Mouse (Mus musculus) left cerebral cortex, postnatal 10 days (tissue): ENCODE measurements around the gene Hoxb8. TPM values are rescaled to one million over a fixed set of nuclear protein-coding genes. Genes with fewer than 3 reads are reported as not detected.

Source experiments
- DNase-seq, 2 experiments: peaks; one replicate each; pipeline ENCODE4 v3.0.0; 2021 to 2022; ENCODE audit warnings: low spot score in 2 of 2, mixed read lengths in 1 of 2; ENCODE audit errors: extremely low spot score in 1 of 2
- intact Hi-C: fragments of 180-260 bp; cut with DNase I; formaldehyde crosslinking; loops from one replicate; pipeline ENCODE4 v1.15.1; 2025
- total RNA-seq, 2 experiments: library from RNA; stranded (reverse); gene quantifications; 2 replicates each; pipeline ENCODE4 v1.2.3; 2021

The Hoxb8 gene
- total RNA-seq, 2 experiments from 2014 or later = not detected

GRCm38 (mm10) chr11:96280399-96281378 lies 1.0 kb upstream of the Hoxb8 start:
- intact Hi-C loops = loop anchor here (2.0 to 10.0 kb wide), 4 partner anchors 276 to 580 kb away; partner anchors contain the start of gene Igf2bp1
- DNase-seq = no peak

- DNase-seq = no peak
- intact Hi-C loops = loop anchor here (2.0 to 10.0 kb wide), 4 partner anchors 277 to 579 kb away; partner anchors contain the start of gene Igf2bp1
These were observed 309 bp upstream of the Hoxb8 start for GRCm38 (mm10) chr11:96281396-96281795.

DNA sequence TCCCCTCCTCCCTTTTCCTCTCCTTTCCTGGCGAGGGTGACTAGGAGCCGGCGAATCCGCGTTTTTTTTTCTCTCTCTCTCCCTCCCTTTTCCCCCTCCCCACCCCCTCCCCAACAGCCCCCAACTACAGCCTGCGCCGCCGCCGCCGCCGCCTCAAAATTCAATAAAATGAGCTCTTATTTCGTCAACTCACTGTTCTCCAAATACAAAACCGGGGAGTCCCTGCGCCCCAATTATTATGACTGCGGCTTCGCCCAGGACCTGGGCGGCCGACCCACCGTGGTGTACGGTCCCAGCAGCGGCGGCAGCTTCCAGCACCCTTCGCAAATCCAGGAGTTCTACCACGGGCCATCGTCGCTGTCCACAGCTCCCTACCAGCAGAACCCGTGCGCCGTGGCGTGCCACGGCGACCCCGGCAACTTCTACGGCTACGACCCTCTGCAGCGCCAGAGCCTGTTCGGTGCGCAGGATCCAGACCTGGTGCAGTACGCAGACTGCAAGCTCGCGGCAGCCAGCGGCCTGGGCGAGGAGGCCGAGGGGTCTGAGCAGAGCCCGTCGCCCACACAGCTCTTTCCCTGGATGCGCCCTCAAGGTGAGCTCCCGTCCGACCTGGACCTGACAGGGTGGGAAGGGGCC lies 1.2 kb downstream of the Hoxb8 start:
- intact Hi-C loops = loop anchor here (5.0 to 10.0 kb wide), 3 partner anchors 278 to 462 kb away; partner anchors contain the start of gene Igf2bp1

GRCm38 (mm10) chr11:96284041-96284749 lies 2.5 kb downstream of the Hoxb8 start:
- peak in 1 of 2 experiments; percentile 36 for DNase-seq
- intact Hi-C loops = loop anchor here (5.0 to 10.0 kb wide), 3 partner anchors 279 to 461 kb away; partner anchors contain the start of gene Igf2bp1

More for the DNA sequence above, 1.2 kb downstream of the Hoxb8 start:
- DNase-seq = no peak

- DNase-seq = no peak
- intact Hi-C loops = loop anchor here (5.0 to 10.0 kb wide), 3 partner anchors 280 to 460 kb away; partner anchors contain the start of gene Igf2bp1
These were observed 3.3 kb downstream of the Hoxb8 start for GRCm38 (mm10) chr11:96284774-96285734.

GRCm38 (mm10) chr11:96285771-96286738 lies 4.3 kb downstream of the Hoxb8 start, which contains the start of gene Hoxb7:
Gene Hoxb7, plus strand, starts transcription at chr11:96286623.
- intact Hi-C loops = loop anchor here (10.0 kb wide), 2 partner anchors 281 to 459 kb away; partner anchors contain the start of gene Igf2bp1
- no peak for DNase-seq

GRCm38 (mm10) chr11:96286739-96287385 lies 5.2 kb downstream of the Hoxb8 start:
- no peak for DNase-seq
- intact Hi-C loops = loop anchor here (10.0 kb wide), 2 partner anchors 282 to 458 kb away; partner anchors contain the start of gene Igf2bp1

DNA sequence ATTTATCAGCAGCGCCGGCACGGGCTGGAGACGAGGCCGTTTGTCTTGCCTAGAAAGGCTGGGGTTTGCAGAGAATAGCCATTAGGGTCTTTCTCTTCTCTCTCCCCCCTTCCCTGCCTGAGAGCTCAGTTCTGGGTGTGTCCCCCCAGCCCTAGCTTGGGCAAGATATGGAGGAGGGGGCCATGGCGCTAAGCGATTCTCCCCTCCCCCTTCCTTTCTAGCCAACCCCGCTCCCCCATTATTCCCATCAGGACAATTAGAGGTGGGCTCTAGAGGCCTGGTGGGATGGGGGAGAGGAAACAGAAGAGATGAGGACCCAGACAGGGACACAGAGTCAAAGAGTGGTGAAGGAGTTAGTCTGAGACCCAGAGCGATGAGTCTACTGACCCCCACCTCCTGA lies 5.7 kb downstream of the Hoxb8 start:
- intact Hi-C loops = loop anchor here (10.0 kb wide), 2 partner anchors 283 to 457 kb away; partner anchors contain the start of gene Igf2bp1
- no peak for DNase-seq

- DNase-seq = no peak
- intact Hi-C loops = loop anchor here (10.0 kb wide), 2 partner anchors 284 to 456 kb away; partner anchors contain the start of gene Igf2bp1
These were observed 6.9 kb downstream of the Hoxb8 start for GRCm38 (mm10) chr11:96288455-96289221.

GRCm38 (mm10) chr11:96289293-96289692 lies 7.6 kb downstream of the Hoxb8 start:
- no peak for DNase-seq
- intact Hi-C loops = loop anchor here (10.0 kb wide), 2 partner anchors 284 to 456 kb away; partner anchors contain the start of gene Igf2bp1

DNA sequence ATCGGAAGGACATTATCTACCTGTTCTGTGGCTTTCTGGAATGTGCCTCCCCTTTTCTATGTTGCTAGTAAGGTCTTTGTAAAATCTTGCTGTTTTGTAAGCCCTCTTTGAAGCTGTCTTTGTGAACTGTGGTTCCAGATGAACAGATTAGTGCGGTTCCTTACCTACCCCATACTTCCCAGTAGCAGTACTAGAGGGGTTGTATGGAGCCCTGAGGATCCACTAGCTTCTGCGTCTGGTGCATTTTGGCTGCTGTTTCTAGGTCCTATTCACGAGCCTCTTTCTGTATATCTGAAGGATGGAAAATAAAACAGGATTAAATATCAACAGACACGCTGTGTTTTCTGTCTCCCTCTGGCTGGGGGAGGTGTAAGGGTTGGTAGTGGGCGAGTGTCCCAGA lies 8.1 kb downstream of the Hoxb8 start:
- intact Hi-C loops = loop anchor here (5.0 to 10.0 kb wide), 3 partner anchors 62 to 455 kb away; partner anchors contain the start of genes Hoxb2 and Igf2bp1
- no peak for DNase-seq

DNA sequence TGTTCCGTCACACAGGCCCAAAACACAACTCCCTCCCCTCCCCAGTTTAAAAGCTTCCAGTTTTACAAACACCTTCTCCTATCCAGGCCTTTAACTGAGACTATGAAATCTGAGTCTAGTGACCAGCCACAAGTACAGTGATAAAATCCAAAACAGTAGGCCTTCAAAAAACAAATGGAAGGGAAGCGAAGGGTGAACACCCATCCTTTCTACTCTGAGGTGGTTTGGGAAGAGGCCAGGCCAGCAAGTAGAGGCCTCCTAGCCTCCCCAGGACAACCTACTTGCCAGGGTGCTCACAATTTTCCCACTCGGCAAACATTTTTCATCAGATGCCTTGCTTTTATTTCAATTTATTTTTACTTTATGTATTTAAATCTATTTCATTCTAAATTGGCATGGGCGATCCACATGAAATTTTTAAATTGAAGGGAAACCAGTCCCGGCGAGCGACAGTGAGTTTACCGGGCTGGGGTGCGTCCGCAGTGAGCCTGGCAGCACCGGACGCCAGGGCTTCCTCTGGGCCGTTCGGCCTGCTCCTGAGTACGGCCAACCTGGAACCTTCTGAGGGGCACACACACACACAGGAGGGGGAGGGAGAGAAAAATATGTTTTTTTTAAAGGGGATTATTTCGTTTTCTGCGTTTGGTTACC lies 9.1 kb downstream of the Hoxb8 start:
- no peak for DNase-seq
- intact Hi-C loops = loop anchor here (5.0 kb wide), 1 partner anchor 61 kb away; the partner anchor contains the start of gene Hoxb2

DNA sequence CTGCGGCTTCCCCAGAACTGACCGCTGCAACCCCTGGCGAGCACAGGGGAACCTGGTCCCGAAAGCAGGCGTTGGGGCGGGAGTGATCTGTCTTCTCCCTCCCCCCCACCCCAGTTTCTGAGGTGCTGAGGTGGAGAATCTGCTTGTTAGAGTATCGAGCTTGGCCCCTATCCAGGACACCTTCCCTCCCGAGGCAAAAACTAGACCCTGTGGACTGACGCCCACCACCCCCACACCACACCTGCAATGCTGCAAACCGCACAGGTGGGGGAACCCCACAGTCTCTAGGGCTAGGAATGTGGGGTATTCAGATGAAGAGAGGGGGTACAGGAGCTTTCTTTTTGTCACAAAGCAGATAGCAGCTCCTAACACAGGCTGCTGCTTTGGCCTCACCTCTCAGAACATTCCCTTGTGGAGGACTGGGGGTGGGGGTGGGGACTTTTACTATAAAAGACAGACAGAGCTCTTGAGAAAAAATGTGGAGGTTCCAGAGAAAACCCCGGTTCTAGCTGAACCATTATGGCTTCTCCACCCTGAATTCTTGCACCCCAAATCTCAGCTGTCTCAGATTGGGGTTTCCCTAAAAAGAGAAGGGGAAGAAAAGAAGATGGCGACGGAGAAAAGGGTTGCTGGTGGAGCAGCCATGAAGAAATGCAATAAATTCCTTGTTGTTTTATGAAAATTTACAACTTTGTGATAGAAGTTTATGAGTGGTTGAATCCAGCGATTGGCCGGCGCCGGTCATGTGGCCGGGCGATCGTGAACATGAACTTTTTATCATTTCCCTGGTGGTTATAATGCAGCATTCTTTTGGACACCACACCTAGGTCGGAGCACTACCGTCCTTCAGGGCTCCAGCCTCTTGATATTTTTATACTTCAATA lies 10.2 kb downstream of the Hoxb8 start, which contains the start of gene Hoxb6:
Gene Hoxb6, plus strand, starts transcription at position 796 of the 884 bp plus-strand sequence.
- DNase-seq = no peak
- intact Hi-C loops = loop anchor here (5.0 kb wide), 1 partner anchor 60 kb away; the partner anchor contains the start of gene Hoxb2
